Mouse (Mus musculus) ovary, postnatal 36 days (tissue): ENCODE measurements around the gene Gm4756.
"Not testable (repeated sequence)": the region's sequence is repeated elsewhere in the genome, so short reads cannot be mapped to it uniquely, and the experiment has no call there.

Experiments used
- DNase-seq: peaks from one replicate; pipeline ENCODE4 v3.0.0; 2022; ENCODE audit warnings: low spot score, mixed read lengths

Gm4756 gene

DNA sequence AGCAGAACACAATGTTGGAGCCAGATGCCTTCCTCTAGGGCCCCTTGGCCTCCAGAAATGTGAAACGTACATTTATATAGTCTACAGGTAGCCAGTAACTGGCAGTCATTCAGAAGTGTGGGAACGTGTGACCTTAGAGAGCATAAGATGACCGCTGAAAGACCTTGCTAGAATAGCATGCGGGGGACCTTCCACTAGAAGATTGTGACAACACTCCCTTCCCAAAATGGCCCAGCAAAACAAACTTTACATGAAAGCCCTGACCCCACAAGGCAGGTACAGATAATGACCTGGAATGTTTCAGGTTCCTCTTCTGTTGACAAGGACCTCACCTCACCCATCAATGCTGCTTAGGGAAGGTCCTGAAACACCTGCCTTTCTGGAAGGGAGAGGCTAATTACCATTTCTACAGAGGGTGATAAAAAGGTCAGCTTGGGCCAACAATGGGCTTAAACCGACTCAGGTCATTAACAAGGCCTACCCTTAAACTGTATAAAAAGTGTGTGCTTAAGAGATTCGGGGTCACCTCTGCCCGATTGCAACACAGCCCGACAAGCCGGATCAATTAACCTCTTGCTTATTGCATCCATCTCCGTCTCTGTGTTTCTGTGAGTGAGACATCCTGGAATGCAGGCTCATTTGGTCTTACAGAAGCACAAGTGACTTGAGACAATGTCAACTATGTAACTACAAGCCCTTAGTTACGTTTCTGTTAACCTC lies at the start of gene Gm4756:
TSS of gene Gm4756 (minus strand) at position 51 of the 720 bp plus-strand sequence.
- no peak for DNase-seq

DNA sequence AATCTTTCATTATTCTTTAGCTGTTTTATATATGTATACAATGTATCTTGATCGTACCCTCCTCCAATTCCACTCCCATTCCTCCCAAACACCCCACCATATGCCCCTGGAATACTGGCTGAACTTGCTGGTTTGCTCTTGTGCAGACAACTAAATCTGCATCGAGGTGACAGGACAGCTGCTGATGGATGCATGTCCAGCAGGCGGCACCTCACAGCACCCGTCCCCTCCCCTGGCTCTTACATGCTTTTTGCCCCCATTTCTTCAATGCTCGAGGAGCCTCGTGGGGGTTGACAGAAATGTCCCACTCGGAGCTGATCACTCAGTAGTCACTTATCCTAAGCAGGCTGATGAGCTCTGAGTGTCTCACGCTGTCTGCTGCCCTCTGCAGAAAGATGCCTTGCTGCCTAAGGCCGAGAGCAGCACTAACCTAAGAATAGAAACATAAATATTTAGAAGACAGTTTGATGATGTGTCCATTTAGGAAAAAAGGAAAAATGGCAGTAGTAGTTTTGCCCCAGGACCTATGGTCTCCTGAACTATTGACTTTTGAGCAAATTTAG lies 45.5 kb upstream of the Gm4756 start:
- no peak for DNase-seq

DNA sequence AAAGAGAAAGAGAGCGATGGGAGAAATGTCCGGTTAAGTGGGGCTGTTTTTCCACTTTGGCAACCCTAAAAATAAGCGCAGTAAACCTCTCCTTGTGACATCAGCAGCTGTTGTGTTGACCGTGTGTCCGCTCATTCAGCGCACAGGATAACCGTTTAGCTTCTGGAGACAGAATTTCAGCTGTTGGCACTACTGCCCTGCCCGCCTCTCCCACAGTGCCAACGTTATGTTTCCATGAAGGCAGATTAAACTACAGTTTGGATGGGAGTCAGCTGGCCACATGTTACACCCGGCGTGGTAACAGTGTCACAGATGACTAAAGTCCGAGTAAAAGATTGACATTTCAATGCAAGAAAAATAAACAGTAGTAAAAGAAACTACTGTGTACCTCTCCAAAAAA lies 45.0 kb upstream of the Gm4756 start:
- DNase-seq: peak; percentile 7

DNA sequence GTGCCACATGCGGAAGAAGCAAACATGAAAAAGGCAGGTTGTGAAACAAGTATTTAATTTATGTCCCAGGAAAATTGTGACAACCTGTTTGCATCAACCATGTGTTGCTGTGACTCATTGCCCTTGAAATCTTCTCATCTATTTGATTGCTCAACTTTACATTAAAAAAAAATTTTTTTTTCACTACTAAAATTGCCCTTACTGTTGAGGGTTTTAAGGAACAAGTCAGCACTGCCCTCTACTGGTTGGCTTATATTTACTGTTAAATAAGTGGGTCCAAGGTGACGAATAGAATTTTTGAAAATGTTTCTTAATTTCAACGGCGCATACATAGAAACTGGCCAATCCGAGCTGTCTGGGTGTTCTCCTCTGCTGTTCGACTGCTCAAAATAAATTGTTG lies 44.4 kb upstream of the Gm4756 start:
- no peak for DNase-seq

DNA sequence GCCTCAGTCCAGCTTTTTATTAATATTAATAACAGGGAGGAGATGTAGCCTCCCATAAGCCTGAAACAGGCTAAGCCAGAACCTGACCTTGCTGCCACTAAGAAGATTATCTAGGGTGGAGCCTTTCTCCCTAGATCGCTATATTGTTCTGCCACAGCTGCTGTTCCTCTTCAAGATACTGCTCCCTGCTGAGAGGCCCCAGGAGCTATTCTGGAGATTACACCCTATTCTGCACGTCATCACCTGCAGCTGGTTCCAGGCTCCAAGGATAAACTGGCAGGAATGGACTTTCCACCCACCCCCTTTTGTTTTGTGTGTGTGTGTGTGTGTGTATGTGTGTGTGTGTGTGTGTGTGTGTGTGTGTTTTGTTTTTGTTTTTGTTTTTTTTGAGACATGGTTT lies 38.8 kb upstream of the Gm4756 start:
- not testable (repeated sequence) for DNase-seq

DNA sequence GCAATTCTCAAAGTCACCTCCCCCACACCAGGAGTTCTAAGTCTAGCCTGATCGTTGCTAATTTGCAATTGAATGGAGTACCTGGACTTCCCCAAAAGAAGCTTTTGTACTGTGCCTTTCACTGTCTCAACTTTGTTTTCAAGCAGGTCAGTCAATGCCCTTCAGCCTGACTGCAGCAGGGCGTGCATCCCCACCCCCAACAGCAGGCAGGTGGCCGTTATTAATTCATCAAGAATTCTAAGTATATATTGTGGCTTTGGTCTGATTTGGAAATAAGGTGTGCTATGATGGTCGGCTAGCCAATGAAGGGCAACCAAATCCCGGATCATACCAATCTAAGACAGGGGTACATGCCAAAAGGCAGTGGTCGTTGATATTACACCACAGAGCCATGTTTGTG lies 38.3 kb upstream of the Gm4756 start:
- DNase-seq: not testable (repeated sequence)

DNA sequence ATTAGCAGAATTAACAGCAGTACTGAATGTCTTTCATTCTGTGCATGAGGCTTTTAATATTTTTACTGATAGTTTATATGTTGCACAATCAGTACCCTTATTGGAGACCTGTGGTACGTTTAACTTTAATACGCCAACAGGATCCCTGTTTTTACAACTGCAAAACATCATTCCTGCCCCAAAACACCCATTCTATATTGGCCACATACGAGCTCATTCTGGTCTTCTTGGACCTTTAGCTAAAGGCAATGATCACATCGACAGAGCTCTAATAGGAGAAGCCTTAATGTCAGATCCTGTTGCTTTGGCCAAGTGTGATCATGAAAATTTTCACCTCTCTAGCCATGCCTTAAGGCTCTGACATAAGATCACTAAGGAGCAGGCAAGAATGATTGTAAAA lies 37.1 kb upstream of the Gm4756 start:
- not testable (repeated sequence) for DNase-seq

DNA sequence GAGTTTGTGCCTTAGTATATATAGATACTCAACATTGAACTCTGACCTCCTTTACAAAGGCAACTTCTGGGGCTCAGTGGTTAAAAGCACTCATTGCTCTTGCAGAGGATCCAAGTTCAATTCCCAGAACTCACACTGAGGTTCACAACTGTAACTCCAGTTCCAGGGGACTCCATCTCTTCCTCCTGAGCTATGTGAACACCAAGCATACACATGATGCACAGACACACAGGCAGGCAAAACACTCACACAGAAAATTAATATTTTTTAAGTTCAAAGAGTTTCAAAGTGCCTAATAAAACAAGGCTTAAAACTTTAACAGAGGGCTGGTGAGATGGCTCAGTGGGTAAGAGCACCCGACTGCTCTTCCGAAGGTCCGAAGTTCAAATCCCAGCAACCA lies 34.2 kb upstream of the Gm4756 start:
- DNase-seq: no peak

DNA sequence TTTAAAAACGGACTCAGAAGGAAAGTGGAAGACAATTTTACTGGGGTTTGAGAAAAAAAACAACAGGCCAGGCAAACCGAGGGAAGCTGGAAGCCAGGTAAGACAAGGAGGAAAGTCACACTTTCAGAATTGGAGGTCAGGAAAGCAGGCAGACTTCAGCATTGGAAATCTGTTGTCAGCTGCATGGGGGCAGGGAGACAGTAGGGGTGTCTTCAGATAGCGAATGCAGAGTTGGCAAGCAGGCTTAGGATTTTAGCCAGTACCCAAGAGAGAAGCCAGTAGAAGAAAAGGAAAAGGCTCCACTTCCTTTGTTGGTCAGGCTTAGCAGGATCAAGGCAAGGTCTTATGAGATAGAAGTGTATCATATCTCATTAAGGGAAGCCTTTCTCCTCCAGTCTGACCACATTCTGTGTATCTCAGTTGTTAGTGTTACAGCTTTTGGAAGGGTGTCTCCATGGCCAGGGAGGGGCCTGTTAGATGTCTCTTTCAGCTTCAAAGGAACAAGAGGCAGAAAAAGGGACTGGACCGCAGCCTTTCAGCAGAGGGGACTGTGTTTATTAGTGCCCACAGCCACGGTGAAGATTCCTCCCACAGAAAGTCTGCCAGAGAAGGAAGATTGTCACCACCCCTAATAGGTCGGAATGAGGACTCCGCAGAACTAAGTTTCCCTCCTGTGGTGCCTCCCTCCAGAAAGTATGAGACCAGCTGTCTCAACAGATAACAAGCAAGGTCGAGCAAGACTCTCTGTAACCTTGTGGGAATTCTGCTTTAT lies 33.2 kb upstream of the Gm4756 start:
- DNase-seq: no peak

DNA sequence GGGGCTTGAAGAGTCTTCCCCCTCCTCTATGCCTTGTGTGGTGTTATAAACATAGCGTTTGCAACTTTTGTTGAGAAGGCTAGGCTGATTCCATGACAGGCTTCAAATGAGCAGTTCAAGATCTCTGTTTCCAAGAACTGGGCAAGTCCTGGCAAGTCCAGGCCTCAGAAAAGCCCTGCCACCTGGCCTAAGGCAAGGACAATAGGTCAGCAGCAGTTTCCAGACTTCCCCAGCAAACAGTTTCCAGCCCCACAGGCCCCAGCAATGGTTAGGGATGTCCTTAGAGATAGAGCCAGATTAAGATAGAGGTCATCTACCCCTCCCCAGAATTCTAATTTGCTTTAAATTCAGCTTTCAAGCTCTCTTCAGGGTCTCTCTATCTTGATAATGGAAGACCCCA lies 32.5 kb upstream of the Gm4756 start:
- DNase-seq: no peak

DNA sequence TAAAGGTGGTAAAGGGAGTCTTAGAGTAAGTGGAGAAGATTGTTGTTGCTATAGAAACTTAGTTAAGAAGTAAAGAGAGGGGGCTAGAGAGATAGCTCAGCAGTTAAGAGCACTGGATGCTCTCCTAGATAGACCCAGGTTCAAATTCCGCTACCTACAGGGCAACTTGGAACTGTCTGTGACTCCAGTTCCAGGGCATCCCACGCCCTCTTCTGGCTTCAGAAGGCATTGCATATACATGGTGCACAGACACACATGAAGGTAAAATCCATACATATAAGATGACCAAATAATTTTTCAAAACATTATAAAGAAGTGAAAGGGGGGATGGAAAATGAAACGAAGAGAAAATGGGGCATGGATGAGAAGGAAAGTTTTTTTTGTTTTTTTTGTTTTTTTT lies 30.2 kb upstream of the Gm4756 start:
- DNase-seq: no peak

DNA sequence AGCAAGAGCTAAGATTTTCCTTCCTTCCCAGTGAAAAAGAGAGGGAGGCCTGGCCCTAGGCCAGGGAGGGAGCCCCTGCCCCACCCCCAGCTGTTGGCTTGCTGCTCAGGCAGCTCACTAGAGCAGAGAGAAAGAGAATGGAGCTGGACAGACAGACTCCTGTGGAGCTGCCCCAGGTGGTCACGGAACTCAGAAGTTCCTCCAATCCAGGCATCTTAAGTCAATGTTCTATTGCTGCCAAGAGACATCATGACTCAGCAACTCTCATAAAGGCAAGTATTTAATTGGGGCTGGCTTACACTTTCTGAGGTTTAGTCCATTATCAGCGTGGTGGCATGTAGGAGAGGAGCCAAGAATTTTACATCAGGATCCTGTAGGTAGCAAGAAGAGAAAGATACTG lies 25.4 kb upstream of the Gm4756 start:
- no peak for DNase-seq

DNA sequence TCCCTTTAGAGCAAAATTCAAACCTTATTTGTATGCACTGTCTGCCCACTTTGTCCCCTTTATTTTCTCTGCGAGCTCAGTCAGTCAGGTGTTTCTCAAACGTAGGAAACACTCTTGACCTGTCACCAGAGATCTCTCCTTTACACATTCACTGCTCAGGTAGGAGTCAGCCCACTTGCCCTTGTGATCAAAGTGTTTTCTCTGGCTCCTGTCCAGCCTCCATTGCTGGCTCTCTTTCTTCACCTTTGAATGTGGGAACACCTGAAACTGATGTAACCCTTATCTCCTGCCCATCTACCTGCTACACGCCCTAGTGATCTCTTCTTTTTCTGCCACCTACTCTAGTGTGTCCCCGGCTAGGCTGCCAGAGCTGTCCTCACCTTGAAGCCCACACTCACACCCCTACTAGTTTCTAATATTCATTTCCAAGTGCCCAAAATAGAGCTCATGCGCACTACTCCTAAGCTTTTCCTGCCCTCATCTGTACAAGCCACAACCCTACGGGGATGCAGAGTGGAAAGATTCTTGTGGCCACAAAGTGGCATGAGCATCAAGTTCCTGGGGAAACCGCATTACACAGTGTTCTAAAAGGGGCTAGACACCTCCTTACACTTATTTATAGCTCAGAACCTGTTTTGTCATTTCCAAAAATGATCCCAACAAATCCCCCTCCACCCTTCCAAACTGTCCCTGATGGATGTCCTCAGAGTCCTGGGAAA lies 24.8 kb upstream of the Gm4756 start:
- DNase-seq: no peak

DNA sequence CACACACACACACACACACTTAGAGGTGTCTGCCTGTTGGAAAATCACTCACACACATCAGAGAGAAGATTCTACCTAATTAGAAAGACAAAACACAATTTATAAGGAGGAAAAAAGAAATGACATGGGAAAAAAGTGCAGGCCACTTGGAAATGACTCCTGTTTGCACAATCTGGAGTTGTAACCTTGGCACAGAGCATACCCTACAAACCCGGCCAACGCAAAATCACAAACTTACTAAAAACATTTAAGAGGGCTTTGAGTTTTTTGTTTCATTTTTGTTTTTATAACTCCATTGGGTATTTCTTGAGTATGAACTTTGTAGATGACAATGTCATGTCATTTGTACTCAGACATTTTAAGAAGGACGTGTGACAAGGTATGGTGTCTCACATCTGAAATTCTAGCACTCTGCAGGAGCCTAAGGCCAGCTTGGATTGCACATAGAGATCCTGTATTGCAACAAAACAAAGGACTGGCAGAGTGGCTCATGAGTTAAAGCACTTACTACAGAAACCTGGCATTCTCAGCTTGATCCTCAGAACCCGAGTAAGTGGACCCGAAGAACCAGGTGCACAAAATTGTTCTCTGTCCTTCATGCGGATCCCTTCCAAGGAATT lies 22.2 kb upstream of the Gm4756 start:
- no peak for DNase-seq

DNA sequence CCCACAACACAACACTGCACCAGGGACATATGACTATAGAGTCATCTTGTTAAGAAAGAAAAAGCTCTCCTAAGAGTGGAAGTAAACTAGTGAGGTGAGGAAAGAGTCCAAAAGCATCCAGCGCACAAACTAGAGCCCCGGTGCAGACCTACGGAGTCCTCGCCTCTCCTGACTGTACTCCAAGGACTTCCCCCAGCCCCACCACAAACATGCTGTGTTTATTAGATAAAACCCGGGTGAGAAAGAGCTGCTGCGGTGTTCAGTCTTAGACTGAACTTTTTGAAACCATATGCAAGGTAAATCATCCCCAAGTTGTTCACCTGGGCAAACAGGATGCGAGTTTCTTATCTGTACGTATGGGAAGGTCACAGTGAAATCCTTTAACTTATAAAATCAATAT lies 21.5 kb upstream of the Gm4756 start:
- no peak for DNase-seq

DNA sequence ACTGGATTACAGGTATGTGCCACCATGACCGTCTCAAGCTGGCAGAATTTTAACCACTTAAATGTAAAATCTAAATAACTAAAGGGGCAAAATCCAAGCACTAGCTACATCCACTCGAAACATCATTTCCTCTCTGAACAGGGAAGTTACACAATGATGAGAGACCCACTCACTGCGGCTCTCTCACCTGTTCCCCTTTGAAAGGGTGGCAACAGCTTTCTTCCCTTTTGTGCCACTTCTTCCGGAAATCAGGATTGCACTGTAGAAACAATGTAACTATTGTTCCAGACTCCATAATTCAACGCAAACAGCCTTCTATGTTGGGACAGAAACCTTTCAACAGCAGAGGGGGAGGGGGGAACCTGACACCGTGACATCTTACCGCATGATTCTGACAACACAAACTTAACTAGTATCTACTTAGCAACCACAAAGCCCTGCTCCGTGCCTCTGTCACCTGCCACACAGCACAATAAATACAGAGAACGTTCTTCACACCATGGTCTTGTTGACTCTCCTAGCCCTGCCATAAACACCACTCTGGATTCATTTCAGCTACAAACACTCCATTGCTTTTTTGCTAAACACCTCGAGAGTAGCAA lies 18.5 kb upstream of the Gm4756 start:
- DNase-seq: no peak

DNA sequence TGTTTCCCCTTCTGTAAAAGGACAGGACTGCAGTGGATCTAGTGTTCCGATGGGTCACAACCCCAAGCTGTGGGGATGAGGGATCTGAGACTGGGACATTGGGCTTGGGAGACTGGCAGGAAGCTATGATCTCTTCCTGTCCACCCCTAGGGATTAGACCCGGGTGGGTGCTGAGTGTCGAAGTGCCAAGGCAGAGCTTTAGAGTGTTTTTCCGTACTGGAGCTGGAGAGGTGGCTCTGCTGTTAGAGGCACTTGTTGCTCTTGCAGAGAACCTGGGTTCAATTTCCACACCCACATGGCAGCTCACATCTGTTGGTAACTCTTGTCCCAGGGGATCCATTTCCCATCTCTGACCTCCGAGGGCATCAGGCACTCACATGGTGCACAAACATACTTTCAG lies 16.6 kb upstream of the Gm4756 start:
- DNase-seq: no peak

DNA sequence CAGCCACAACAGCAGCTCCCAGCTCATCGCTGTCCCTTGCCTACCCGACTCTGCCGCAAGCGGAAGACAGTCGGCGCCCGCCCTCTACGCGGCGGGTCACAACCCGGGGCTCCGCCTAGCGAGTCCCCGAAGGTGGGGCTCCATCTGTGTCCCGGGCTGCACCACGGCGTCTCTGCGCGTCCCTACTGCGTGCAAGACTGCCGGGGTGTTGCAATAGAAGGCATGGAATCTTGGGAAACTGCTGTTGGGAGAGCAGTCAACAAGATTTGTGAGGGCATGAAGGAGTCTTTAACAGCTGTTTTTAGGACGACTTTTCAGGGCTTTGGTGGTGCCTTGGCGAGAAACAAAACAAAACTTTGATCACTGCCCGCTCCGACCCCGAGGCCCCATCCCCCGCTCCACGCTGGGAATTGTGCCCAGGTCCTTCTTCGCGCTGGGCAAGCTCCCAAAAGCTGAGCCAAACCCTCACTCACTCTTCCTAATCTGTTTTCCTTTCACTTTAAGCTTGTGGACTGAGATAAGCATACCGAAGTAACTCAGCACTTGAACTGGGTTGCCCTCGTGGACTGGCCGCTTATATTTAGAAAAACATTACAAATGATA lies 15.4 kb upstream of the Gm4756 start, which contains the start of gene Dhrs7:
TSS of gene Dhrs7 (minus strand) at position 175 of the 603 bp plus-strand sequence.
- peak; percentile 91 for DNase-seq

DNA sequence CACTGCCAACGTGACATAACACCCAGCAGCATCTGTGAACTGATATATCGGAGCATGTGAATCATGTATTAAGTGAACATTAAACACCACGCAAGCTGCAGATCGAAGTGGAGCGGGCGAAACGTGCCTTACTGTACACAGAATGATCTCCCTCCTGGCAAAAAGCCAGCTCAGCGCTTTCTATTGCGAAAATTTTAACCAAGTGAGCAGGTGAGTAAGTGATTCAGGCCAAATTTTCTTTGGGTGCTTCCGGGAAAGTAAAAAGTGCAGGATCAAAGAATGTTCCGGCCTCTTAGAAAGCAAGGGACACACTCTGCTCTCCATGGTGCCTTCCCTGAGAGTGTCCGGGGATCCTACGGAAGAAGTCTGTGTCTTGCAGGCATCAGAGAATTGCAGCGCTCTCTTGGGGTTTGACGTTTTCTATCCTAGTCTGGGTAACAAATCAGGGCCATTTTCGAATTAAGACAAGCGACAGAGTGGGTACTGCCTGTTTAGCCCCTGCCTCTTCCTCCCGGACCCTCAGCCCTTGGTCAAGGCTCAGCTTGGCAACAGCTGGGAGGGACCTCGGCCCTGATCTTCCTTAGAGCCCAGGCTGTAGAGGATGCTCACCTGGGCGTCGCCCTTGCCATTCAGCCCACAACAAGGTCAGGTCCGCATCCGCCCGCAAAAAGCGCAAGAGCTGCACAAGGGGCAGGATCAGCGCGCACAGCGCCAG lies 14.7 kb upstream of the Gm4756 start:
- DNase-seq: no peak

DNA sequence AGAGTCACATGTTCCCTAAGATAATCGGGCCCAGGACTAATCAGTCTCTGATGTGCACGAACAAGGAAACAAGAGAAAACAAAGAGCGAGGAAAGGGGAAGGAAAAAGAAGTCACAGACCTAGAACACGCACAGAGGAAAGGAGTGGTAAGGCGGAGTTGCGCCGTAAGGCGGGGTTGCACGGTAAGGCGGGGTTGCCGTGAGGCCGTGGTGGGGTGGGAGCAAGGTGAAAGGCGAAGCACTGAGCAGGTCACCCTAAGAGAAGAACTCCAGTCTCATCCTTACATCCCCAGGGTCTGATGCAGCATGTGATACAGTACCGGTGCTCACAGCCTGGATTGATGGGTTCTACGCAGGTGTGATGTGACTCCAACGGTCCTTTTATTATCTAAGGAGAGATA lies 6.3 kb upstream of the Gm4756 start:
- DNase-seq: no peak

DNA sequence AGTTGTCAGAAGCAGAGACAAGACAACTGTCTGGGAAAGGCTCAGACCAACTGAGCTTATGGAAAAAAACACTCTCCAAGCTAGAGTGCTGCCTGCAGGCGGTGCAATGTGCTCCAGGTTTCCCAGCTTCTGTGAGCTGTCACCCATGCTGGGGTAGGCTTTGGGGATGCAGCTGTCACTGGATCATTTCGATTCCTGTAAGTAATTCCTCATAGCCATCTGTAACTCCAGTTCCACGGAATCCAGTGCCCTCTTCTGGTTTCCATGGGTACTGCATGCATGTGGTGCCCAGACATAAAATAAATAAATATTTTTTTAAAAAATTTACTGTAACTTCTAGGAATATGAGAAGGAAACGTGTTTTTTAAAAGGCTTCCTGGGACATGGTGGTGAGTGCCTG lies 5.2 kb upstream of the Gm4756 start:
- DNase-seq: no peak
